27 mouse cellular contexts compared by ENCODE assay signal in the genomic region with DNA sequence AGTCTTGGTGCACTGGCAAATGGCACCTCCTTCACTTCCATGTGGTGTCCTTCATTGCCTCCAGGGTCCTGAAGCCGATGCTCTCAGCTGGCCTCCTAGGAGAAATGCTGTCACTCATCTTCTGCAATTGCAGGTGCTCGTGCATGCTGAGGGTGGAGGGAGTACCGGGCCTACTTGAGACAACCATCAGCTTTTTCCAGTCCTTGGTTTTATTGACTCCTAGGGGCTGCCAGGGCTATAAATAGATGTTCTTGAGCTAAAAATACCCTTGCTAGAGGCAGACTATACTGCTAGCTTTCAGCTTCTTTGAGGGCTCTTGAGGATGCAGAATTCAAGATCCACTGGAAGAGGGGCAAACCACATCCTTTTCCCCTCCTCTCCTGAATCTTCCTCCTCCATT. TPM values are rescaled to one million over a fixed set of nuclear protein-coding genes. Genes with fewer than 3 reads are reported as not detected.
DNase-seq lines count a peak whose midpoint lies in the region; ATAC-seq and TF ChIP-seq lines count a peak whose summit lies in the region.
"Had no signal": no experiment of that assay in that cellular context is flagged by ENCODE, and none has a peak within 500 bp of the region (broad histone marks: within the 10 kb centered on the region; RNA-seq: fewer than 3 reads in every experiment).

No protein-coding gene starts in this region.

- no peak overlapping the region for H3K4me3 ChIP-seq in midbrain, embryonic 16.5 days (ENCODE audit: low read depth, low read length)
- no peak overlapping the region for H3K4me3 ChIP-seq in midbrain, embryonic 11.5 days (ENCODE audit: low read depth, low read length)
- no peak overlapping the region for H3K4me3 ChIP-seq in heart, postnatal 0 days (ENCODE audit: low read depth, low read length)
- H3K4me3 ChIP-seq in hindbrain, postnatal 0 days (ENCODE audit: low read length), result no peak overlapping the region
- H3K4me3 ChIP-seq: forebrain, embryonic 12.5 days; hindbrain, embryonic 15.5 days; limb, embryonic 10.5 days; megakaryocyte, embryonic 14.5 days; neural tube, embryonic 12.5 days had no signal

- H3K27ac ChIP-seq in midbrain, embryonic 16.5 days (ENCODE audit: low read length), result no peak overlapping the region
- no peak overlapping the region for H3K27ac ChIP-seq in midbrain, embryonic 11.5 days (ENCODE audit: low read depth, low read length)
- peak overlapping the region; percentile 55 for H3K27ac ChIP-seq in heart, postnatal 0 days (ENCODE audit: low read depth)
- H3K27ac ChIP-seq in hindbrain, postnatal 0 days, result no peak overlapping the region; the same call in 1 of the 2 replicates
- H3K27ac ChIP-seq: forebrain, embryonic 12.5 days; hindbrain, embryonic 15.5 days; limb, embryonic 10.5 days; neural tube, embryonic 12.5 days; stomach, postnatal 0 days had no signal

- no peak overlapping the region for H3K4me2 ChIP-seq in midbrain, embryonic 16.5 days (ENCODE audit: low read length)
- H3K4me2 ChIP-seq in midbrain, embryonic 11.5 days, result no peak overlapping the region
- no peak overlapping the region for H3K4me2 ChIP-seq in heart, postnatal 0 days (ENCODE audit: low read depth, low read length)
- H3K4me2 ChIP-seq in hindbrain, postnatal 0 days (ENCODE audit: low read depth, low read length), result no peak overlapping the region
- H3K4me2 ChIP-seq: forebrain, embryonic 12.5 days; hindbrain, embryonic 15.5 days; neural tube, embryonic 12.5 days had no signal

- no peak for TF ChIP-seq EP300 in heart, postnatal 0 days (IDR thresholded peaks at IDR 0.05; ENCODE audit: low read depth)

- 70% methylated on average over 3 of the region's 3 CpGs for WGBS in midbrain, embryonic 16.5 days
- 90% methylated on average over 3 of the region's 3 CpGs for WGBS in midbrain, embryonic 11.5 days
- 24% methylated on average over 3 of the region's 3 CpGs for WGBS in heart, postnatal 0 days
- WGBS in hindbrain, postnatal 0 days, result 64% methylated on average over 3 of the region's 3 CpGs

- H3K9ac ChIP-seq in midbrain, embryonic 16.5 days (ENCODE audit: low read depth, low read length), result no peak overlapping the region
- H3K9ac ChIP-seq in midbrain, embryonic 11.5 days (ENCODE audit: low read length), result no peak overlapping the region
- H3K9ac ChIP-seq in heart, postnatal 0 days (replicated peaks; ENCODE audit: low read depth, low read length), result no peak overlapping the region
- no peak overlapping the region for H3K9ac ChIP-seq in hindbrain, postnatal 0 days (replicated peaks; ENCODE audit: low read length)
- H3K9ac ChIP-seq: forebrain, embryonic 12.5 days; hindbrain, embryonic 15.5 days; liver, postnatal 0 days; neural tube, embryonic 12.5 days had no signal

- no peaks in the 10 kb centered on the region; the same call in 1 of the 2 replicates for H3K27me3 ChIP-seq in midbrain, embryonic 16.5 days (ENCODE audit: control insufficient read depth, insufficient read depth, low read depth, low read length)
- H3K27me3 ChIP-seq in midbrain, embryonic 11.5 days (ENCODE audit: control insufficient read depth, insufficient read depth, low read length), result peaks cover 4% of the 10 kb centered on the region
- no peaks in the 10 kb centered on the region for H3K27me3 ChIP-seq in heart, postnatal 0 days (ENCODE audit: control insufficient read depth, insufficient read depth, low read length)
- H3K27me3 ChIP-seq in hindbrain, postnatal 0 days (ENCODE audit: insufficient read depth, low read length), result no peaks in the 10 kb centered on the region
- H3K27me3 ChIP-seq: hindbrain, embryonic 15.5 days had no signal

- DNase-seq in heart, adult 18-20 months, result peak; percentile 50 to 52
- no peak for DNase-seq in heart, adult 8-10 months (ENCODE audit: low spot score)
- DNase-seq in midbrain, embryonic 11.5 days (ENCODE audit: low spot score, missing footprints), result no peak
- peak; percentile 69 for DNase-seq in heart, postnatal 0 days (ENCODE audit: low spot score)
- peak; percentile 67 for DNase-seq in skeletal muscle tissue, adult 2 months (ENCODE audit: low read depth, low spot score)
- DNase-seq in hindbrain, postnatal 0 days (ENCODE audit: low spot score), result no peak
- DNase-seq: adrenal gland, postnatal 36 days; cerebellum, adult 2 months; kidney, postnatal 36 days; liver, postnatal 0 days; lung, postnatal 14 days had no signal

- 0 out of 2 replicates have a peak, but pooled peaks have one; percentile 39 for ATAC-seq in midbrain, embryonic 16.5 days
- no peak for ATAC-seq in midbrain, embryonic 11.5 days (ENCODE audit: low FRiP score)
- ATAC-seq in heart, postnatal 0 days (ENCODE audit: insufficient read depth, low read depth), result peak; percentile 11; the same call in 1 of the 2 replicates
- ATAC-seq in hindbrain, postnatal 0 days, result no peak
- ATAC-seq: intestine, embryonic 16.5 days; liver, postnatal 0 days had no signal

- no peaks in the 10 kb centered on the region for H3K4me1 ChIP-seq in midbrain, embryonic 16.5 days (ENCODE audit: control insufficient read depth, insufficient read depth, low read length)
- 0 out of 2 replicates have a peak, but pooled peaks cover 2% of the 10 kb centered on the region for H3K4me1 ChIP-seq in midbrain, embryonic 11.5 days (ENCODE audit: control insufficient read depth, insufficient read depth, low read length)
- peaks cover 20% of the 10 kb centered on the region for H3K4me1 ChIP-seq in heart, postnatal 0 days (ENCODE audit: control insufficient read depth, insufficient read depth)
- H3K4me1 ChIP-seq in hindbrain, postnatal 0 days (ENCODE audit: insufficient read depth, low read length), result no peaks in the 10 kb centered on the region

- no peak for TF ChIP-seq CTCF in heart, postnatal 0 days (IDR thresholded peaks at IDR 0.05; ENCODE audit: low read depth)
- no peak for TF ChIP-seq CTCF in hindbrain, postnatal 0 days (IDR thresholded peaks at IDR 0.05; ENCODE audit: low read depth)

- H3K9me3 ChIP-seq in midbrain, embryonic 16.5 days (replicated peaks; ENCODE audit: control insufficient read depth, low read length, poor library complexity, severe bottlenecking), result no peaks in the 10 kb centered on the region
- H3K9me3 ChIP-seq in midbrain, embryonic 11.5 days (ENCODE audit: control insufficient read depth, low read length), result no peaks in the 10 kb centered on the region
- H3K9me3 ChIP-seq in heart, postnatal 0 days (replicated peaks; ENCODE audit: control insufficient read depth, low read length), result no peaks in the 10 kb centered on the region
- no peaks in the 10 kb centered on the region for H3K9me3 ChIP-seq in hindbrain, postnatal 0 days (ENCODE audit: low read length)
- H3K9me3 ChIP-seq: hindbrain, embryonic 15.5 days; limb, embryonic 10.5 days; megakaryocyte, embryonic 14.5 days; neural tube, embryonic 12.5 days had no signal

- H3K36me3 ChIP-seq in midbrain, embryonic 16.5 days (ENCODE audit: control insufficient read depth, insufficient read depth, low read length), result peaks cover 21% of the 10 kb centered on the region
- peaks cover 2% of the 10 kb centered on the region; the same call in 1 of the 2 replicates for H3K36me3 ChIP-seq in midbrain, embryonic 11.5 days (ENCODE audit: control insufficient read depth, insufficient read depth, low read length)
- peaks cover 28% of the 10 kb centered on the region for H3K36me3 ChIP-seq in heart, postnatal 0 days (replicated peaks; ENCODE audit: control insufficient read depth, insufficient read depth, low read length)
- 0 out of 2 replicates have a peak, but pooled peaks cover 5% of the 10 kb centered on the region for H3K36me3 ChIP-seq in hindbrain, postnatal 0 days (ENCODE audit: insufficient read depth, low read length)
- H3K36me3 ChIP-seq: limb, embryonic 10.5 days had no signal

RNA-seq across cellular contexts. Expression of gene Mob2, which starts 16.3 kb away (rescaled TPM):
- 10 to 100 TPM; 45.7 to 51.1 TPM for total RNA-seq in heart, adult 18-20 months (2021)
- 10 to 100 TPM; 45.2 to 53.5 (median 46.9) TPM for total RNA-seq in heart, adult 8-10 months (2022)
- polyA plus RNA-seq in midbrain, embryonic 16.5 days (2015; fragmentation: Nextera tagmentation; extraction: Ambion mirVana), result 47.5 and 50.3 TPM in 2 replicates
- 59.2 and 60.2 TPM in 2 replicates for polyA plus RNA-seq in midbrain, embryonic 11.5 days (2014; fragmentation: Nextera tagmentation; extraction: Ambion mirVana)
- total RNA-seq in heart, postnatal 0 days (2014; rRNA removed; ENCODE audit: low replicate concordance), result 48.3 and 53.6 TPM in 2 replicates
- 45.5 and 49.6 TPM in 2 replicates for polyA plus RNA-seq in heart, postnatal 0 days (2015; fragmentation: Nextera tagmentation; extraction: Ambion mirVana)
- total RNA-seq in hindbrain, postnatal 0 days (2014; rRNA removed), result 41.1 and 45.5 TPM in 2 replicates
- 43.4 and 44.1 TPM in 2 replicates for polyA plus RNA-seq in hindbrain, postnatal 0 days (2015; fragmentation: Nextera tagmentation; extraction: Ambion mirVana)

RNA-seq across cellular contexts. Expression of gene Dusp8, which starts 18.5 kb away (rescaled TPM):
- total RNA-seq in heart, adult 18-20 months (2021), result 10 to 100 TPM; 30.7 to 36.6 TPM
- total RNA-seq in heart, adult 8-10 months (2022), result 10 to 100 TPM; 26.3 to 48.9 (median 37.9) TPM
- 113 and 128 TPM in 2 replicates for polyA plus RNA-seq in midbrain, embryonic 16.5 days (2015; fragmentation: Nextera tagmentation; extraction: Ambion mirVana)
- polyA plus RNA-seq in midbrain, embryonic 11.5 days (2014; fragmentation: Nextera tagmentation; extraction: Ambion mirVana), result 14.5 and 15.7 TPM in 2 replicates
- 29.4 and 31.4 TPM in 2 replicates for total RNA-seq in heart, postnatal 0 days (2014; rRNA removed; ENCODE audit: low replicate concordance)
- polyA plus RNA-seq in heart, postnatal 0 days (2015; fragmentation: Nextera tagmentation; extraction: Ambion mirVana), result 6.4 and 9.0 TPM in 2 replicates
- total RNA-seq in hindbrain, postnatal 0 days (2014; rRNA removed), result 129 and 133 TPM in 2 replicates
- polyA plus RNA-seq in hindbrain, postnatal 0 days (2015; fragmentation: Nextera tagmentation; extraction: Ambion mirVana), result 86.2 and 94.6 TPM in 2 replicates
- total RNA-seq: granulocyte monocyte progenitor cell, adult 5-6 weeks had no signal

RNA-seq across cellular contexts. Expression of gene Gm45618, which starts 43.4 kb away (rescaled TPM):
- total RNA-seq in heart, adult 18-20 months (2021), result not detected
- not detected for total RNA-seq in heart, adult 8-10 months (2022)
- polyA plus RNA-seq in midbrain, embryonic 16.5 days (2015; fragmentation: Nextera tagmentation; extraction: Ambion mirVana), result 0.30 TPM in 1 of 2 replicates, not detected in the other
- not detected in 2 replicates for polyA plus RNA-seq in midbrain, embryonic 11.5 days (2014; fragmentation: Nextera tagmentation; extraction: Ambion mirVana)
- not detected in 2 replicates for total RNA-seq in heart, postnatal 0 days (2014; rRNA removed; ENCODE audit: low replicate concordance)
- polyA plus RNA-seq in heart, postnatal 0 days (2015; fragmentation: Nextera tagmentation; extraction: Ambion mirVana), result not detected in 2 replicates
- not detected in 2 replicates for total RNA-seq in hindbrain, postnatal 0 days (2014; rRNA removed)
- not detected in 2 replicates for polyA plus RNA-seq in hindbrain, postnatal 0 days (2015; fragmentation: Nextera tagmentation; extraction: Ambion mirVana)
- total RNA-seq: adrenal gland, postnatal 36 days; granulocyte monocyte progenitor cell, adult 5-6 weeks; left cerebral cortex, adult 18-20 months; liver, adult 2 months had no signal
- polyA plus RNA-seq: C2C12; cerebellum, adult 2 months; embryonic facial prominence, embryonic 11.5 days; forebrain, embryonic 12.5 days; hindbrain, embryonic 15.5 days; intestine, embryonic 16.5 days; kidney, embryonic 14.5 days; limb, embryonic 10.5 days; liver, adult 2 months; liver, postnatal 0 days; neural tube, embryonic 12.5 days; stomach, postnatal 0 days; thymus, postnatal 0 days; urinary bladder, adult 2 months had no signal

RNA-seq across cellular contexts. Expression of gene Gm39115, which starts 58.7 kb away (rescaled TPM):
- total RNA-seq in heart, adult 18-20 months (2021), result not detected
- not detected for total RNA-seq in heart, adult 8-10 months (2022)
- not detected in 2 replicates for polyA plus RNA-seq in midbrain, embryonic 16.5 days (2015; fragmentation: Nextera tagmentation; extraction: Ambion mirVana)
- not detected in 2 replicates for polyA plus RNA-seq in midbrain, embryonic 11.5 days (2014; fragmentation: Nextera tagmentation; extraction: Ambion mirVana)
- not detected in 2 replicates for total RNA-seq in heart, postnatal 0 days (2014; rRNA removed; ENCODE audit: low replicate concordance)
- not detected in 2 replicates for polyA plus RNA-seq in heart, postnatal 0 days (2015; fragmentation: Nextera tagmentation; extraction: Ambion mirVana)
- not detected in 2 replicates for total RNA-seq in hindbrain, postnatal 0 days (2014; rRNA removed)
- polyA plus RNA-seq in hindbrain, postnatal 0 days (2015; fragmentation: Nextera tagmentation; extraction: Ambion mirVana), result not detected in 2 replicates
- total RNA-seq: adrenal gland, postnatal 36 days; granulocyte monocyte progenitor cell, adult 5-6 weeks; left cerebral cortex, adult 18-20 months; liver, adult 2 months had no signal
- polyA plus RNA-seq: C2C12; cerebellum, adult 2 months; embryonic facial prominence, embryonic 11.5 days; forebrain, embryonic 12.5 days; hindbrain, embryonic 15.5 days; intestine, embryonic 16.5 days; kidney, embryonic 14.5 days; limb, embryonic 10.5 days; liver, adult 2 months; liver, postnatal 0 days; neural tube, embryonic 12.5 days; stomach, postnatal 0 days; thymus, postnatal 0 days; urinary bladder, adult 2 months had no signal

Comparison
In these comparisons a context has a peak if more than half of its experiments do, and no peak if none do; other contexts are left out.
1. DNase-seq: peak in heart, adult 18-20 months (2 of 2), heart, postnatal 0 days (single experiment) and skeletal muscle tissue, adult 2 months (single experiment); none in heart, adult 8-10 months (single experiment), midbrain, embryonic 11.5 days (single experiment) and hindbrain, postnatal 0 days (single experiment).
2. ATAC-seq: peak in midbrain, embryonic 16.5 days (single experiment) and heart, postnatal 0 days (single experiment); none in midbrain, embryonic 11.5 days (single experiment) and hindbrain, postnatal 0 days (single experiment).